Mouse (Mus musculus) ES-Bruce4 (cell line): ENCODE measurements at regions not wholly inside any gene's neighbourhood (a gene's known extent, or its start where the extent isn't known, plus 50 kb on each side); places are given as distances from the start of the nearest gene placed in this dataset.

Source experiments
- CTCF ChIP-seq: IDR thresholded peaks from one replicate; pipeline ENCODE4 v1.8.1; 2011; ENCODE audit warnings: low read depth, low read length
- EP300 ChIP-seq: IDR thresholded peaks from 2 replicates; pipeline ENCODE4 v1.6.1; 2011; ENCODE audit warnings: low read depth, low read length; ENCODE audit not compliant: insufficient read depth
- POLR2A ChIP-seq: IDR thresholded peaks from one replicate; pipeline ENCODE4 v1.8.1; 2011; ENCODE audit warnings: low read length; ENCODE audit not compliant: insufficient read depth

DNA sequence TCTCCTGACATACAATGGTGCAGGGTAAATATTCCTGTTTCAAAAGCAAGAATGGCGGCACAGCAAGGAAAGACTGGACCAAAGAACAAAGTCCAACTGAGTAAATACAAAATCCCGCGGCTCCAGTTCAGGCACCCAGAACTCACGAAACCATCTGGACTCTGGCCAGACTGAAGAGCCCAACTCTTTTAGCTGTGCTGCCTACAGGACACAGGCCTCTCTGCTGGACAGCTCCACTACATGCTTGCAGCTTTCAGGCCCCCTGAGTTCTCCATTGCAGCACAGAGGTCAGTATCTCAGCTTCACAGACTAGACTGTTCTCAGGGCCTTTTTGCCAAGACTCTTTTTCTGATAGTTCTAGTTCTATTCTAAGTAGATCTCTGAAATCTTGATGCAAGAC lies 290.3 kb downstream of the Irx2 start:
- TF ChIP-seq CTCF (no peak), EP300 (no peak), POLR2A (no peak)
